Mouse (Mus musculus) adipocyte (in vitro differentiated cells): ENCODE measurements around the gene Mms22l.
"Not testable (repeated sequence)": the region's sequence is repeated elsewhere in the genome, so short reads cannot be mapped to it uniquely, and the experiment has no call there.

ENCODE experiments used
- DNase-seq: peaks from one replicate; pipeline ENCODE4 v3.0.0-alpha.2; 2016; ENCODE audit warnings: low spot score

Gene Mms22l

DNA sequence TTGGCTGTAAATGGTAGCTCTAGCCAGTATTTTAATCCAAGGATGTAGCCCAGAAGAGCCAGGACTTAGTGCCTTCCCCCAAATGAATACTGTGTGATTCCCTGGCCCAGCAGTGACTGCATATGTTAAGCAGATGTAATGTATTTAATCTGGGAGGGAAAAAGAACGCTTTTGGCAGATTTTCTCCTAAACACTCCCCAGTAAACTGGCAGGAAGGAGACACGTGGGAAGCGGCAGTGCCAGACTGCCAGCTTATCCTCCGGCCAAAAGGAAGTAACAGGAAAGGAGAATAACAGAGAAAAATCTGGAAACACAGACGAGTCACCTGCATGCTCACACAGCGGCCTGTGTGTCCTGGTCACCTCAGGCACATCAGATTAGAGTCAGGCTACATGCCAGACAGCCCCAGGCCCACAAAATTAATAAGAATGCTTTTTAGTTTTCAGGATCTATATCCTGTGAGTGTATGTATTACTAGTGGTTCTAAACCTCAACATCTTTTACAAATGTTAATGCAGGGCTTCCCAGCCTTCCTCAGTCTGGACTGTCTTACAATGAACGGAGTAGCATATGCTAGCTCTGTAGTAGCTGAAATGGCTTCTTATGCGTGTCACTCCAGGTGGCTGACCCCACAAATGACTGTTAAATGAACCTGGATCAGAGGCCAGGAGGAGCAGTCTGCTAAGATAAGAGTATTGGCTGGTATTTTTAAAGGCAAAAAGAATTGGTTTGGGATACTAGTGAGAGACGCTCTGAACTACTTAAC is 125.4 kb downstream of the Mms22l start:
- no peak for DNase-seq

DNA sequence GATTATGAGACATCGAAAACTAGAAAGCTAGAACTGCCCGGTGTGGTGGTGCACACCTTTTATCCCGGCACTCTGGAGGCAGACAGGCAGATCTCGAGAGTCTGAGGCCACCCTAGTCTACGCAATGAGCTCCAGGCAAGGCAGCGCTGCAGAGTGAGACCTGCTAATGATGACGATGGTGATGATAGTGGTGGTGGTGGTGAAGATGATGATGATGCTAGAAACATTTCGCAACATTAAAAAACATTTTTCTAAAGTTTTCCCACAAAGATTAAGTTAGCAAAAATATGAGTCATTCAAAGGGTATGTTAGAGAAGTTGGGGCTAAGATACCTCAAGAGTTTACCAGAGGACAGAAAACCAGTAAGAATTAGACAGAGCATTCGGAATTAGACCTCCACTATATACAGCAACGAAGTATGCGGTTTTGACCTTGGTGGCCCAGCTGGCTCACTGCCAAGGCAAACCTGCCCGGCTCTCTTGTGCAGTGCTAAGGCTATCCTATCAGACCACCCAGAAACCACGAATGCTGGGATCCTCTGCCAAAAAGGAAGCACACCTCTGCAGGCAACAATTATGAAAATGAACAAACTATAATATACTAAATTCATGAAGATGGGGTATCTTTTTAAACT is 129.8 kb downstream of the Mms22l start:
- no peak for DNase-seq

DNA sequence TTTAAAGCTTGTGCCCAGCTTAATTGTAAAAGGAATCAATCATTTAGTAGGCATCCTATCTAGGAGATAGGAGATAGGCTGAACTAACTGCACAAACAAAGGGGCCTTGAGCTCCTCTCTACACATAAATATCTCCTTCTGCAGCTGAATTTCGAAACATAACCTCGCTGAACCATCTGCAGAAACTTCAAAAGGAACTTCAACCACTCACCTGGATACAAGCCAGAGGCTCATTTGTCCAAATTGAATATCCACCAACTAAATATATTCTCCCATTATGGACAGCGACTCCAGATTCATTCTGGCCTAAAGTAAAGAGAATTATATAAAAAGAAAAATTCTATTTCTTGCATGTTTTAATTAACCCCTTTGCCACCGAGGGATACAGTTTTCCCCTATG is 130.4 kb downstream of the Mms22l start:
- DNase-seq: no peak

DNA sequence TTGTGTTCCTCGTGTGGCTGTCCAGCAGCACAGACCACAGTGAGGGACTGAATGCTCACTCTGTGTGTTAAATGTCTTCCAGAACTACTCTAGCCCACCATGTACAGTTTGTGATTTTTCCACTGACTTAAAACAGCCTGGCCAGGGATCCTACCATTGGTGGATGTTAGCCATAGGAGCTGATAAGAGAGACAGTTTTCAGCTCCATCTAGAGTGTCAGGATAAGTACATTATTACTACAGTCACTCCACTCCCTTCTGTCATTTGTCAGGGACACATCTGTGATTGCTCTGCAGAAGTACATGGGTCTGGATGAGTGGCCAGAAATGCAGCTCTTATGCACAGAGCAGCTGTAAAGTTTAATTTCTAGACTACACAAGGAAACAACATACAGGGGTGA is 131.6 kb downstream of the Mms22l start:
- DNase-seq: no peak

DNA sequence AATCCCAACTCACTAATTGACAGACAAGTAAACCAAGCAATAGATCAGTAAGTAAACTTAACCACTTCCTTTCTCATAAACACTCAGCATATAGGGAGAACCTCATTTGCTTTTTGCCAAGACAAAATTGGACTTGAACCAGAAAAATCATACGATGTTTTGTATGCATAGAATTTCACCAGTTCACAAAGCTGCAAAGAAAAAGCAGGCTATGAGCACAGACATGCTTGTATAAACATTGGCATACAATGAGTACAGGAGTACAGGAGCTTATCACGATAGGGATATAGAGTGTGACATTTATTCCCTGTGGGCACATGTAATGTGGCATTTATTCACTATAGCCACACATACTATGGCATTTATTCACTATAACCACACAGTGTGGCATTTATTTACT is 134.2 kb downstream of the Mms22l start:
- DNase-seq: no peak

DNA sequence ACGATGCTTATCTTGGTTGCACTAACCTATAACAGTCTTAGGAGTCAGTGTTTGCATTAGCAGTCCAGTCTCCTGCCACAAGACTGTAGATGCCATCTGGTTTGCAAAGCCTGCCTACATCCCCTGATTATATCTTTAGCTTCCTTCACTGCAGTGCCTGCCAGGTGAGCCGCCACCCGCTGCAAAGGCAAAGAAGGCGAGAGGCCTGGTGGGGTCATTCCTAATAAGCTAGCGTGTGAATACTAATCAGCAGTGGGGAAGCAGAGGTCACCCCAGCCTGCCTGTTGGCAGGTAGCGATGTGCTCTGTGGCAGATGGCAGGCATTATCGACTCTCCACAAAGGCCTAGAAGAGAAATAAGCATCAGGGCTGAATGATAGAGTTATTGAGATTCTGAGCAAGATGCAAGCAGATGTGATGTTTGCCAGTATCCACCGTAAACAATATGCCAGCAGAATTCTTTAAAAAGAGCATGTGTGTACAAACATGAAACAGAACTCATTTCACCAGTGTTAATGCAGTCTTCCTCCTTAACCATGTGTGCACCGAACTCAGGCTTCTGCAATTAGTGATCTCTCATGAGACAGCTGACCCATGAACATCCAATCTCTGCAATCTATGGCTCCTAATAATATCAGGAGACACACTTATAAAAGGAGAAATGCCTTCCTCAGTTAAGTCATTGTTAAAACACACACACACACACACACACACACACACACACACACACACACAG is 135.1 kb downstream of the Mms22l start:
- DNase-seq: no peak

DNA sequence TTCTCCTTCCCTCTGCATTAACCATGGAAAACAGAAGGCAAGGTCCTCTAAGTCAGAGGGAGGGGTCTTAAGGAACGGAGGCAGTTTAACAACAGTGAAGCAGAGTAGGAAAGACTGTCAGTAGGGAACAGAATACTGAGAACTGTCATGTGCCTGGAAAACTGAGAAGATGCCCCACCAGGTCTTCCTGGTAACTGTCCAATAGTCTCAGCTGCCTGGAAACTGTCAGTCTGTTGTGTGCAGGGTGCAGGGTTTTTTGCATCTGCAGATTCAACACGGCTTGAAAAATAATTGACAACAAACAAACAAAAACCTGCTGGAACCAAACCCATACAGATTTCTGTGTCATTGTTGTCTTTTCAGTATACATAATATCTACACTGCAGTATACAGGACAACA is 146.1 kb downstream of the Mms22l start:
- DNase-seq: no peak

DNA sequence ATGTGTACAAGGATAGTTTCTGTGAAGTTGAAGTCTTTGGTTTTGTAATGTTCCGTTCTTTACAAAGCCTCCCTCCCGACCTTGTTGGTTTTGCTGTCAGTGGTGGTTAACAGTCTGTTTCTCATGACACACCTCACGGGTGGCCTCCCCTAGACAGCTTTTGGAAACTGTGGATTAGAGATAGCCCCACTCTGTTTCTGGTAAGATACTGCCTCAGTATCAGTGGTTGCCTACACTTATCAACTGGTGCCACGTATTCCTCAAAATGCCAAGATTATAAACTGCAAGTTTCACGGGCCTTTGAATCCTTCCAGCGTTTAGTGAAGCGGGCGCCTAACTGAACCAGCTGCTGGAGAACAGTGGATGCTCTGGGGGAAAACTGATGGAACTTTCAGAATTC is 148.5 kb downstream of the Mms22l start:
- not testable (repeated sequence) for DNase-seq
